Mouse (Mus musculus) neural tube, embryonic 11.5 days (tissue): ENCODE data around the gene Notch1. TPM values are rescaled to one million over a fixed set of nuclear protein-coding genes. Genes with fewer than 3 reads are reported as not detected.

Source experiments
- ATAC-seq: fragments of 200-750 bp; cut with Nextera tagmentation; 2 replicates; pipeline ENCODE4 v1.8.0; 2017; ENCODE audit warnings: moderate number of reproducible peaks, mild to moderate bottlenecking, moderate TSS enrichment, moderate library complexity; ENCODE audit not compliant: insufficient read depth, low FRiP score, low TSS enrichment
- DNase-seq: peaks from one replicate; pipeline ENCODE4 v3.0.0-alpha.2; 2015; ENCODE audit warnings: low spot score
- H3K27ac ChIP-seq: fragments of 300-500 bp; sonication (generic); 2 replicates; pipeline ENCODE4 v1.5.1; 2014; ENCODE audit warnings: low read depth, mild to moderate bottlenecking, low read length
- H3K27me3 ChIP-seq: fragments of 300-500 bp; sonication (generic); 2 replicates; pipeline ENCODE4 v1.6.1; 2014; ENCODE audit warnings: mild to moderate bottlenecking, low read length, mixed read lengths; ENCODE audit not compliant: control insufficient read depth, insufficient read depth
- H3K36me3 ChIP-seq: fragments of 300-500 bp; sonication (generic); 2 replicates; pipeline ENCODE4 v1.6.1; 2014; ENCODE audit warnings: mild to moderate bottlenecking, low read length, moderate library complexity, mixed read lengths; ENCODE audit not compliant: control insufficient read depth, insufficient read depth
- H3K4me1 ChIP-seq: fragments of 300-500 bp; sonication (generic); 2 replicates; pipeline ENCODE4 v1.6.1; 2014; ENCODE audit warnings: low read length, mixed read lengths; ENCODE audit not compliant: control insufficient read depth, insufficient read depth
- H3K4me2 ChIP-seq: fragments of 300-500 bp; sonication (generic); 2 replicates; pipeline ENCODE4 v1.6.1; 2014; ENCODE audit warnings: low read depth, mild to moderate bottlenecking, moderate library complexity
- H3K4me3 ChIP-seq: fragments of 300-500 bp; sonication (generic); 2 replicates; pipeline ENCODE4 v1.5.1; 2014; ENCODE audit warnings: low read depth, low read length
- H3K9ac ChIP-seq: fragments of 300-500 bp; sonication (generic); 2 replicates; pipeline ENCODE4 v1.6.1; 2014; ENCODE audit warnings: mild to moderate bottlenecking, low read length
- H3K9me3 ChIP-seq: fragments of 300-500 bp; sonication (generic); 2 replicates; pipeline ENCODE4 v1.6.1; 2016; ENCODE audit warnings: low read length; ENCODE audit not compliant: control insufficient read depth
- WGBS: fragments of 180-500 bp; shearing (Covaris S2); extraction: QIAGEN DNeasy Blood & Tissue Kit; methylation state at CpG from one replicate; pipeline ENCODE4 v1.1.7; 2014; 5-methylcytosine and 5-hydroxymethylcytosine counted together
- polyA plus RNA-seq: library from polyadenylated mRNA; unstranded; fragments of >200 nt; fragmentation: Nextera tagmentation; extraction: Ambion mirVana; gene quantifications from 2 replicates; pipeline ENCODE4 v1.2.1, GENCODE M21; 2014

Notch1 gene
- polyA plus RNA-seq, 1 experiment from 2014 or later = 60.4 TPM

DNA sequence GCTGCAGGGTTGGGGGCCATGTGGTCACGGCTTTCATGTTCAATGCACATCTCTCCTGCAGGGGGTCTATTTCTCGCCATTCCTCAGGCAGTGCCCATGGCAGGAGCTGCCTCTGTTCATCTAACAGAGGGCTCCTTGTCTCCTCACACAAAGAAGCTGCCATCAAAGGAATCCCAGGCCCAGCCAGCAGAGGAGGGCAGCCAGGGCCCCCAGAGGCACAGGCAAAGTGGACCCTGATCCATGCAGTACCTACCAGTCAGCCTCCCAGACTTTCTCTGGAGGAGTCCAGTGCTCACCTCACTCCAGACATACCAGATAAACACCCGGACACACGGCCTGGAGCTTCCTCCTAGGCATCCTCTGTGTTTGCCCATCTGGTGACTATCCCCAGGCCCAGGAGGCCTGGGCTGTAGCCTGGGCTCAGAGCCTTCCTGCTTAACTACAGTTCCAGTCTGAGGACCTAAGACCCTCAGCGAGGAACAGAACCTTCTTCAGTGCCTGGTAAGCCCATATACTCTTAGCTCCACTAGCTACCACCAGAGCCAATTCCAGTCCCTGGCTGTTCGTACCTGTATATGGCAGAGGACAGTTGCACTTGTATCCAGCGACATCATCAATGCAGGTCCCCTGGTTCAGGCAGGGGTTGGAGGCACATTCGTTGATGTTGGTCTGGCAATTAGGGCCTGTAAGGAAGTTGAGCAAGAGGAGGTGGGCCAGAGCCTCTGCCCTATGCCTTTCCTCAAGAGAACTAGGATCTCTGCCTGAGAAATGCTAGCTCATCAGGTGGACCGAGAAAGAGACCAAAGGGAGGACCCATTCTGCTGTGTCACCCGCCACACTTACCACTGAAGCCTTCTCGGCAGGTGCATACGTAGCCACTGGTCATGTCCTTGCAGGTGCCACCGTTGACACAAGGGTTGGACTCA, 40.7 kb downstream of the Notch1 start:
- H3K4me2 ChIP-seq = no peak overlapping the region
- H3K27me3 ChIP-seq = no peaks in the 10 kb centered on the region
- H3K36me3 ChIP-seq = peaks cover 56% of the 10 kb centered on the region
- WGBS = 71% methylated on average over 13 of the region's 13 CpGs
- H3K4me1 ChIP-seq = peaks cover 33% of the 10 kb centered on the region
- DNase-seq = peak; percentile 70
- H3K9me3 ChIP-seq = no peaks in the 10 kb centered on the region
- peak overlapping the region; percentile 88 for H3K27ac ChIP-seq
- no peak overlapping the region for H3K4me3 ChIP-seq
- ATAC-seq = peak; percentile 78
- peak overlapping the region; percentile 20; the same call in 1 of the 2 replicates for H3K9ac ChIP-seq

- ATAC-seq = no peak
- DNase-seq = no peak
- H3K4me1 ChIP-seq = peaks cover 32% of the 10 kb centered on the region
- H3K27me3 ChIP-seq = no peaks in the 10 kb centered on the region
- no peaks in the 10 kb centered on the region for H3K9me3 ChIP-seq
- no peak overlapping the region for H3K4me3 ChIP-seq
- no peak overlapping the region; the same call in 1 of the 2 replicates for H3K9ac ChIP-seq
- WGBS = 60% methylated on average over 9 of the region's 9 CpGs
- peak overlapping the region; percentile 88 for H3K27ac ChIP-seq
- H3K36me3 ChIP-seq = peaks cover 57% of the 10 kb centered on the region
- no peak overlapping the region for H3K4me2 ChIP-seq
Observed at GRCm38 (mm10) chr2:26474789-26475504, 41.5 kb downstream of the Notch1 start.

DNA sequence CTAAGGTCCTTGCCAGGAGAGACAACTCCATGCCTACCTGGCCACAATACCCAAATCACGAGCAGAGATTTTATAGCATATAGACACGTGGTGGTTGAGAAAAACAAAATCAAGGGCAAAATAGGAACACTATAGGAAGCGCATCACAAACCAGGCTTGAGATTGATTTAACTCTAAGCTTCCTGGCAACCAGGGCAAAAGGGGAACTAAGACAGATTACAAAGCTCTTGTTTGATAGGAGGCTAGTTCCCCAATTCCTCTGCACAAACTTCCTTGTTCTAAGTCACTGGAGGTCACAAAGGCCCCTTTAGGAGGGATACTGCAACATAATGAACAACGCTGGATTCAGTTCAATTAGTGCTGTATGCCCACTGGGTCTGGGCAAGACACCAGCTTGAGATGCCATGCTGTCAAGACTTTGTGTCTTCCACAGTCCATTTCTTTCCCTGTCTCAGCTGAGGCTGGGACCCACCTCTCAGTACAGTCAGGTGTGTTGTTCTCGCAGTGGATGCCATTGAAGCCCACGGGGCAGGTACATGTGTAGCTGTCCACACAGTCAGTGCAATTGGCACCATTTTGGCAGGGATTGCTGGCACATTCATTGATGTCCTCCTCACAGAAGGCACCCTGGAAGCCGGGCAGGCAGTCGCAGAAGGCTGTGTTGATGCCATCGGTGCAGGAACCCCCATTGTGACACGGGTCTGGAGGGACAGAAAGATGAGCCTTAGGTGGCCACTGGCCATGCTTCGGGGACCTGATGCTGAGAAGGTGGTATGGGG, 44.0 kb downstream of the Notch1 start:
- Histone ChIP-seq H3K4me1 (peaks cover 16% of the 10 kb centered on the region), H3K9ac (no peak overlapping the region), H3K27ac (no peak overlapping the region), H3K27me3 (no peaks in the 10 kb centered on the region), H3K4me2 (no peak overlapping the region), H3K36me3 (peaks cover 65% of the 10 kb centered on the region), H3K9me3 (no peaks in the 10 kb centered on the region), H3K4me3 (no peak overlapping the region)
- no peak for DNase-seq
- 90% methylated on average over 11 of the region's 11 CpGs for WGBS
- ATAC-seq = no peak

GRCm38 (mm10) chr2:26471652-26472285, 44.7 kb downstream of the Notch1 start:
- peaks cover 70% of the 10 kb centered on the region for H3K36me3 ChIP-seq
- 91% methylated on average over 6 of the region's 6 CpGs for WGBS
- no peak overlapping the region for H3K4me2 ChIP-seq
- H3K9ac ChIP-seq = no peak overlapping the region
- no peaks in the 10 kb centered on the region for H3K9me3 ChIP-seq
- H3K4me3 ChIP-seq = no peak overlapping the region
- no peak overlapping the region for H3K27ac ChIP-seq
- peaks cover 15% of the 10 kb centered on the region for H3K4me1 ChIP-seq
- H3K27me3 ChIP-seq = no peaks in the 10 kb centered on the region
- DNase-seq = no peak
- no peak for ATAC-seq

- Histone ChIP-seq H3K27me3 (no peaks in the 10 kb centered on the region), H3K27ac (no peak overlapping the region), H3K4me2 (no peak overlapping the region), H3K36me3 (peaks cover 71% of the 10 kb centered on the region), H3K4me3 (no peak overlapping the region), H3K4me1 (peaks cover 9% of the 10 kb centered on the region), H3K9ac (no peak overlapping the region), H3K9me3 (no peaks in the 10 kb centered on the region)
- no peak for DNase-seq
- ATAC-seq = no peak
- WGBS = 89% methylated on average over 17 of the region's 17 CpGs
Observed at GRCm38 (mm10) chr2:26470967-26471366, 45.5 kb downstream of the Notch1 start.

GRCm38 (mm10) chr2:26468376-26468775, 48.1 kb downstream of the Notch1 start:
- H3K9ac ChIP-seq = no peak overlapping the region
- 96% methylated on average over 15 of the region's 15 CpGs for WGBS
- ATAC-seq (no peak), DNase-seq (no peak)
- no peak overlapping the region for H3K27ac ChIP-seq
- no peak overlapping the region for H3K4me3 ChIP-seq
- no peaks in the 10 kb centered on the region for H3K27me3 ChIP-seq
- peaks cover 76% of the 10 kb centered on the region for H3K36me3 ChIP-seq
- H3K4me1 ChIP-seq = no peaks in the 10 kb centered on the region
- H3K4me2 ChIP-seq = no peak overlapping the region
- no peaks in the 10 kb centered on the region for H3K9me3 ChIP-seq

- H3K36me3 ChIP-seq = peaks cover 75% of the 10 kb centered on the region
- no peak for DNase-seq
- H3K4me3 ChIP-seq = no peak overlapping the region
- no peaks in the 10 kb centered on the region for H3K27me3 ChIP-seq
- H3K4me1 ChIP-seq = no peaks in the 10 kb centered on the region; the same call in 1 of the 2 replicates
- no peak overlapping the region for H3K9ac ChIP-seq
- H3K9me3 ChIP-seq = no peaks in the 10 kb centered on the region
- ATAC-seq = no peak
- WGBS = 93% methylated on average over 6 of the region's 6 CpGs
- H3K4me2 ChIP-seq = no peak overlapping the region
- no peak overlapping the region for H3K27ac ChIP-seq
Observed at GRCm38 (mm10) chr2:26463412-26463811, 53.1 kb downstream of the Notch1 start.

GRCm38 (mm10) chr2:26462980-26463379, 53.5 kb downstream of the Notch1 start:
- DNase-seq (no peak), ATAC-seq (no peak)
- Histone ChIP-seq H3K27ac (no peak overlapping the region), H3K9ac (no peak overlapping the region), H3K4me2 (no peak overlapping the region), H3K4me1 (no peaks in the 10 kb centered on the region; the same call in 1 of the 2 replicates), H3K36me3 (peaks cover 71% of the 10 kb centered on the region), H3K9me3 (no peaks in the 10 kb centered on the region), H3K27me3 (no peaks in the 10 kb centered on the region), H3K4me3 (no peak overlapping the region)
- 86% methylated on average over 3 of the region's 3 CpGs for WGBS
